Mouse (Mus musculus) megakaryocyte, embryonic 14.5 days (primary cell): ENCODE data around the gene Kdm6b. TPM values are rescaled to one million over a fixed set of nuclear protein-coding genes. Genes with fewer than 3 reads are reported as not detected.

Experiments
- H3K27me3 ChIP-seq: replicated peaks from 2 replicates; pipeline ENCODE3; 2012; ENCODE audit warnings: inconsistent platforms
- H3K36me3 ChIP-seq: replicated peaks from 2 replicates; pipeline ENCODE3; 2012; ENCODE audit warnings: low read length, inconsistent platforms, mixed read lengths
- H3K4me1 ChIP-seq: 2 replicates; pipeline ENCODE4 v1.6.1; 2012; ENCODE audit warnings: inconsistent platforms
- H3K4me3 ChIP-seq: replicated peaks from 2 replicates; pipeline ENCODE3; 2012; ENCODE audit warnings: moderate library complexity, mild to moderate bottlenecking, inconsistent platforms
- H3K9me3 ChIP-seq: 2 replicates; pipeline ENCODE4 v1.6.1; 2012; ENCODE audit warnings: inconsistent platforms
- FLI1 ChIP-seq: IDR thresholded peaks from 2 replicates; pipeline ENCODE4 v1.6.1; 2012; ENCODE audit warnings: low read length, inconsistent platforms, mixed read lengths
- GATA1 ChIP-seq: IDR thresholded peaks from 3 replicates; pipeline ENCODE4 v1.6.1; 2012; ENCODE audit warnings: mixed read lengths, low read length, inconsistent platforms, borderline replicate concordance
- polyA plus RNA-seq: library from polyadenylated mRNA; stranded (reverse); fragments of >175 nt; gene quantifications from 2 replicates; pipeline ENCODE4 v1.2.3, GENCODE M21; 2012; ENCODE audit warnings: low replicate concordance; ENCODE audit not compliant: insufficient read depth

Kdm6b gene
- polyA plus RNA-seq, 1 experiment = 44.5 TPM

- no peaks in the 10 kb centered on the region for H3K36me3 ChIP-seq
- no peak for TF ChIP-seq GATA1
- peaks cover 48% of the 10 kb centered on the region for H3K27me3 ChIP-seq
- H3K9me3 ChIP-seq = no peaks in the 10 kb centered on the region
- no peak overlapping the region for H3K4me3 ChIP-seq
- H3K4me1 ChIP-seq = peaks cover 47% of the 10 kb centered on the region
Measured at GRCm38 (mm10) chr11:69373223-69373965, 40.1 kb downstream of the Kdm6b start.

DNA sequence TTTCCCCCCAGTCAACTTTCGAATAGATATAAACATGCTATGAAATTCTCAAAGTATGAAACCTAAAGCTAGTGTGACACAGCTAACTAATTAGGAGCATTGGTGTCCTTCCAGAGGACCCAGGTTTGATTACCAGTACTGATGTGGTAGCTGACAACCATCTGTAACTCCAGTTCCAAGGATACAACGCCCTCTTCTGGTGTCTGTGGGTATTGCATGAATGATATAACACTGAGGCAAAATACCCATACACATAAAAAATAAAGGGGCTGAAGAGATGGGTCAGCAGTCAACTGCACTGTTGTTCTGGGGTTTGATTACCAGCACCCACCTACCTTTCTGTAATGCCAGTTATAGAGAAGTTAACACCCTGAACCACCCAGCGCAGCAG, 40.7 kb downstream of the Kdm6b start:
- Histone ChIP-seq H3K36me3 (no peaks in the 10 kb centered on the region), H3K9me3 (no peaks in the 10 kb centered on the region), H3K27me3 (peaks cover 55% of the 10 kb centered on the region), H3K4me3 (no peak overlapping the region), H3K4me1 (peaks cover 52% of the 10 kb centered on the region)
- no peak for TF ChIP-seq FLI1
- TF ChIP-seq GATA1 = no peak

- no peak for TF ChIP-seq GATA1
- TF ChIP-seq FLI1 = no peak
- Histone ChIP-seq H3K27me3 (peaks cover 60% of the 10 kb centered on the region), H3K9me3 (no peaks in the 10 kb centered on the region), H3K4me1 (peaks cover 54% of the 10 kb centered on the region), H3K4me3 (no peak overlapping the region), H3K36me3 (no peaks in the 10 kb centered on the region)
Measured at GRCm38 (mm10) chr11:69372056-69372779, 41.3 kb downstream of the Kdm6b start.

- Histone ChIP-seq H3K4me1 (peaks cover 57% of the 10 kb centered on the region), H3K4me3 (peak overlapping the region; percentile 1), H3K27me3 (peaks cover 65% of the 10 kb centered on the region), H3K36me3 (no peaks in the 10 kb centered on the region), H3K9me3 (no peaks in the 10 kb centered on the region)
- TF ChIP-seq GATA1 (no peak), FLI1 (no peak)
Measured at GRCm38 (mm10) chr11:69371601-69372000, 41.9 kb downstream of the Kdm6b start.

GRCm38 (mm10) chr11:69370817-69371215, 42.7 kb downstream of the Kdm6b start:
- Histone ChIP-seq H3K4me1 (peaks cover 57% of the 10 kb centered on the region), H3K4me3 (no peak overlapping the region), H3K27me3 (peaks cover 72% of the 10 kb centered on the region), H3K36me3 (no peaks in the 10 kb centered on the region), H3K9me3 (no peaks in the 10 kb centered on the region)
- TF ChIP-seq GATA1 = no peak
- no peak for TF ChIP-seq FLI1

GRCm38 (mm10) chr11:69369990-69370816, 43.3 kb downstream of the Kdm6b start:
- Histone ChIP-seq H3K4me1 (peaks cover 60% of the 10 kb centered on the region), H3K9me3 (no peaks in the 10 kb centered on the region), H3K27me3 (peaks cover 78% of the 10 kb centered on the region), H3K36me3 (no peaks in the 10 kb centered on the region), H3K4me3 (no peak overlapping the region)
- no peak for TF ChIP-seq GATA1
- TF ChIP-seq FLI1 = no peak

GRCm38 (mm10) chr11:69369215-69369989, 44.1 kb downstream of the Kdm6b start, which contains the start of gene Chd3:
Gene Chd3, minus strand, starts transcription at chr11:69369406.
- Histone ChIP-seq H3K27me3 (peaks cover 86% of the 10 kb centered on the region), H3K4me1 (peaks cover 65% of the 10 kb centered on the region), H3K36me3 (no peaks in the 10 kb centered on the region), H3K9me3 (no peaks in the 10 kb centered on the region), H3K4me3 (peak within 1 kb of the TSS; percentile 93)
- TF ChIP-seq FLI1 = no peak
- no peak for TF ChIP-seq GATA1

GRCm38 (mm10) chr11:69368356-69369214, 44.9 kb downstream of the Kdm6b start:
- no peaks in the 10 kb centered on the region for H3K9me3 ChIP-seq
- no peaks in the 10 kb centered on the region for H3K36me3 ChIP-seq
- TF ChIP-seq GATA1 = no peak
- TF ChIP-seq FLI1 = no peak
- peaks cover 64% of the 10 kb centered on the region for H3K4me1 ChIP-seq
- H3K27me3 ChIP-seq = peaks cover 85% of the 10 kb centered on the region
- H3K4me3 ChIP-seq = peak overlapping the region; percentile 93
